In the genomic region with DNA sequence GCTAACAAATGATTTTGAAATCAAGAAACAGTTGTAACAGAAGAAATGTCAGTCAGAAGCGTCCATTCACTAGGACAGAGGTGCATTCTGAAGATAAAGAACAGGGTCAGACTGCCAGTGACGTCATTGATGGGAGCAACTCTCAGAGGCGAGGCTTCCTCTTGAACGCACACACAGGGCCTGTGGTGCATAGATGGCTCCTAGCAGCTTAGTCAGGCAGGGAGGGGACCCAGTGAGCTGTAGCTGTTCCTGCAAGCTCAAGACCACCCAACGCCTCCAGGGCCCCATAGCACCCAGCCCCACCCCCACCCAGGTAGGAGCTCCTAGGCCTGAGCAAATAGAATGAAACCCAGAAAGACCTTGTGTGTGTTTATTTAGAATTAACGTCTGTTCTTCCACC, we compare ENCODE assay signal across 9 mouse cellular contexts. TPM values are rescaled to one million over a fixed set of nuclear protein-coding genes. Genes with fewer than 3 reads are reported as not detected.
DNase-seq lines count a peak whose midpoint lies in the region; ATAC-seq and TF ChIP-seq lines count a peak whose summit lies in the region.
"Had no signal": no experiment of that assay in that cellular context is flagged by ENCODE, and none has a peak within 500 bp of the region (broad histone marks: within the 10 kb centered on the region; RNA-seq: fewer than 3 reads in every experiment).

No protein-coding gene starts in this region.

- H3K27ac ChIP-seq in kidney, embryonic 15.5 days, result peak overlapping the region; percentile 91
- peak overlapping the region; percentile 53; the same call in 1 of the 2 replicates for H3K27ac ChIP-seq in embryonic facial prominence, embryonic 11.5 days (replicated peaks; ENCODE audit: low read depth, low read length)
- H3K27ac ChIP-seq in limb, embryonic 14.5 days (replicated peaks; ENCODE audit: low read depth, low read length), result peak overlapping the region; percentile 59; the same call in 1 of the 2 replicates

- H3K4me3 ChIP-seq in kidney, embryonic 15.5 days (replicated peaks), result no peak overlapping the region
- no peak overlapping the region for H3K4me3 ChIP-seq in embryonic facial prominence, embryonic 11.5 days (ENCODE audit: low read depth, low read length)
- H3K4me3 ChIP-seq in limb, embryonic 14.5 days (replicated peaks; ENCODE audit: low read length), result no peak overlapping the region
- H3K4me3 ChIP-seq: midbrain, embryonic 10.5 days had no signal

- no peaks in the 10 kb centered on the region for H3K9me3 ChIP-seq in kidney, embryonic 15.5 days (replicated peaks)
- no peaks in the 10 kb centered on the region for H3K9me3 ChIP-seq in embryonic facial prominence, embryonic 11.5 days (replicated peaks; ENCODE audit: control insufficient read depth, low read length)
- H3K9me3 ChIP-seq in limb, embryonic 14.5 days (ENCODE audit: control insufficient read depth, low read length), result no peaks in the 10 kb centered on the region
- H3K9me3 ChIP-seq: midbrain, embryonic 10.5 days had no signal

- 36% methylated on average over 6 of the region's 6 CpGs for WGBS in kidney, embryonic 15.5 days
- 31% methylated on average over 6 of the region's 6 CpGs for WGBS in embryonic facial prominence, embryonic 11.5 days
- 54% methylated on average over 6 of the region's 6 CpGs for WGBS in limb, embryonic 14.5 days

- ATAC-seq in kidney, embryonic 15.5 days (replicated peaks; ENCODE audit: low FRiP score), result peak; percentile 69; the same call in 1 of the 2 replicates
- ATAC-seq in embryonic facial prominence, embryonic 11.5 days (replicated peaks; ENCODE audit: insufficient number of reproducible peaks, low FRiP score, low TSS enrichment, low read depth), result no peak
- ATAC-seq in limb, embryonic 14.5 days (ENCODE audit: low FRiP score, low read depth), result no peak
- no peak for ATAC-seq in megakaryocyte-erythroid progenitor cell, adult 5-6 weeks (replicated peaks; ENCODE audit: low FRiP score, low TSS enrichment, poor library complexity, severe bottlenecking)
- ATAC-seq: forebrain, postnatal 0 days had no signal

- no peak for DNase-seq in kidney, adult 18-20 months
- DNase-seq in ZHBTc4 (ENCODE audit: low read depth, low spot score), result peak; percentile 31
- no peak for DNase-seq in embryonic facial prominence, embryonic 11.5 days (ENCODE audit: low spot score)
- DNase-seq in limb, embryonic 14.5 days (ENCODE audit: low spot score), result no peak
- no peak for DNase-seq in cerebellum, postnatal 25 days
- DNase-seq: forebrain, postnatal 0 days had no signal

- H3K4me1 ChIP-seq in kidney, embryonic 15.5 days, result peaks cover 28% of the 10 kb centered on the region
- H3K4me1 ChIP-seq in embryonic facial prominence, embryonic 11.5 days (ENCODE audit: control insufficient read depth, insufficient read depth, low read length), result no peaks in the 10 kb centered on the region
- H3K4me1 ChIP-seq in limb, embryonic 14.5 days (ENCODE audit: control insufficient read depth, insufficient read depth, low read length), result peaks cover 8% of the 10 kb centered on the region

- H3K9ac ChIP-seq in kidney, embryonic 15.5 days, result no peak overlapping the region
- no peak overlapping the region for H3K9ac ChIP-seq in embryonic facial prominence, embryonic 11.5 days (replicated peaks; ENCODE audit: low read length)
- H3K9ac ChIP-seq in limb, embryonic 14.5 days (ENCODE audit: low read depth, low read length, severe bottlenecking), result no peak overlapping the region
- H3K9ac ChIP-seq: forebrain, postnatal 0 days had no signal

- no peak for TF ChIP-seq POLR2A in limb, embryonic 14.5 days (IDR thresholded peaks at IDR 0.05; ENCODE audit: borderline replicate concordance, extremely low read depth, insufficient read depth, insufficient read length)

- no peak overlapping the region for H3K4me2 ChIP-seq in kidney, embryonic 15.5 days
- no peak overlapping the region for H3K4me2 ChIP-seq in embryonic facial prominence, embryonic 11.5 days (ENCODE audit: low read depth, low read length)
- H3K4me2 ChIP-seq in limb, embryonic 14.5 days (replicated peaks; ENCODE audit: low read depth, low read length, severe bottlenecking), result no peak overlapping the region

- H3K27me3 ChIP-seq in kidney, embryonic 15.5 days, result no peaks in the 10 kb centered on the region
- H3K27me3 ChIP-seq in embryonic facial prominence, embryonic 11.5 days (ENCODE audit: control insufficient read depth, insufficient read depth, low read length), result no peaks in the 10 kb centered on the region
- no peaks in the 10 kb centered on the region for H3K27me3 ChIP-seq in limb, embryonic 14.5 days (ENCODE audit: control insufficient read depth, insufficient read depth, low read length)

- no peaks in the 10 kb centered on the region for H3K36me3 ChIP-seq in kidney, embryonic 15.5 days
- no peaks in the 10 kb centered on the region for H3K36me3 ChIP-seq in embryonic facial prominence, embryonic 11.5 days (replicated peaks; ENCODE audit: control insufficient read depth, insufficient read depth, low read depth, low read length)
- no peaks in the 10 kb centered on the region for H3K36me3 ChIP-seq in limb, embryonic 14.5 days (ENCODE audit: control insufficient read depth, insufficient read depth, low read length)
- H3K36me3 ChIP-seq: midbrain, embryonic 10.5 days had no signal

RNA-seq across cellular contexts. Expression of gene Tpm1, which starts 21.9 kb away (rescaled TPM):
- 533 and 589 TPM in 2 replicates for polyA plus RNA-seq in kidney, embryonic 15.5 days (2015; fragmentation: Nextera tagmentation; extraction: Ambion mirVana)
- polyA plus RNA-seq in embryonic facial prominence, embryonic 11.5 days (2014; fragmentation: Nextera tagmentation; extraction: Ambion mirVana), result 563 and 596 TPM in 2 replicates
- polyA plus RNA-seq in limb, embryonic 14.5 days (2012; rRNA removed), result 420 and 643 TPM in 2 replicates
- polyA plus RNA-seq in limb, embryonic 14.5 days (2014; fragmentation: Nextera tagmentation; extraction: Ambion mirVana), result 724 and 728 TPM in 2 replicates
- 64.9 and 77.2 TPM in 2 replicates for total RNA-seq in megakaryocyte-erythroid progenitor cell, adult 5-6 weeks (2014; fragmentation: Nextera tagmentation)
- 88.4 and 108 TPM in 2 replicates for total RNA-seq in megakaryocyte-erythroid progenitor cell, adult 5-6 weeks (2017)
